Mouse (Mus musculus) heart, embryonic 15.5 days (tissue): ENCODE data around the gene Ifnz. TPM values are rescaled to one million over a fixed set of nuclear protein-coding genes. Genes with fewer than 3 reads are reported as not detected.
"Not testable (repeated sequence)": the region's sequence is repeated elsewhere in the genome, so short reads cannot be mapped to it uniquely, and the experiment has no call there.

Source experiments
- ATAC-seq: fragments of 200-750 bp; cut with Nextera tagmentation; replicated peaks from 2 replicates; pipeline ENCODE4 v1.8.0; 2017; ENCODE audit warnings: low read depth, moderate TSS enrichment; ENCODE audit not compliant: insufficient number of reproducible peaks, insufficient read depth, low FRiP score
- H3K27ac ChIP-seq: fragments of 300-500 bp; sonication (generic); 2 replicates; pipeline ENCODE4 v1.5.1; 2015; ENCODE audit warnings: mild to moderate bottlenecking, inconsistent platforms
- H3K27me3 ChIP-seq: fragments of 300-500 bp; sonication (generic); 2 replicates; pipeline ENCODE4 v1.6.1; 2015; ENCODE audit warnings: inconsistent platforms
- H3K36me3 ChIP-seq: fragments of 300-500 bp; sonication (generic); 2 replicates; pipeline ENCODE4 v1.6.1; 2015; ENCODE audit warnings: mild to moderate bottlenecking, inconsistent platforms
- H3K4me1 ChIP-seq: fragments of 300-500 bp; sonication (generic); replicated peaks from 2 replicates; pipeline ENCODE4 v1.6.1; 2015; ENCODE audit warnings: inconsistent platforms
- H3K4me2 ChIP-seq: fragments of 300-500 bp; sonication (generic); 2 replicates; pipeline ENCODE4 v1.6.1; 2015; ENCODE audit warnings: inconsistent platforms, mild to moderate bottlenecking, moderate library complexity
- H3K4me3 ChIP-seq: fragments of 300-500 bp; sonication (generic); 2 replicates; pipeline ENCODE4 v1.5.1; 2015; ENCODE audit warnings: mild to moderate bottlenecking, inconsistent platforms
- H3K9ac ChIP-seq: fragments of 300-500 bp; sonication (generic); 2 replicates; pipeline ENCODE4 v1.6.1; 2015; ENCODE audit warnings: mild to moderate bottlenecking, inconsistent platforms
- H3K9me3 ChIP-seq: fragments of 300-500 bp; sonication (generic); replicated peaks from 2 replicates; pipeline ENCODE4 v1.6.1; 2016; ENCODE audit warnings: inconsistent platforms
- WGBS: fragments of 180-500 bp; shearing (Covaris S2); methylation state at CpG from one replicate; pipeline ENCODE4 v1.1.7; 2015; ENCODE audit warnings: mixed read lengths; 5-methylcytosine and 5-hydroxymethylcytosine counted together
- polyA plus RNA-seq: library from polyadenylated mRNA; unstranded; fragments of >200 nt; fragmentation: Nextera tagmentation; extraction: Ambion mirVana; gene quantifications from 2 replicates; pipeline ENCODE4 v1.2.1, GENCODE M21; 2015

Gene Ifnz
- polyA plus RNA-seq, 1 experiment from 2014 or later: not detected

GRCm38 (mm10) chr4:88827116-88827515, 45.2 kb downstream of the Ifnz start, which contains the start of gene Ifna6:
Gene Ifna6, plus strand, starts transcription at chr4:88827416.
- ATAC-seq, H3K27me3 ChIP-seq, H3K9ac ChIP-seq, H3K4me2 ChIP-seq, H3K4me1 ChIP-seq, H3K36me3 ChIP-seq, H3K4me3 ChIP-seq, H3K9me3 ChIP-seq, H3K27ac ChIP-seq: not testable (repeated sequence)

GRCm38 (mm10) chr4:88830523-88830922, 48.6 kb downstream of the Ifnz start:
- Histone ChIP-seq H3K27me3 (no peaks in the 10 kb centered on the region), H3K9ac (no peak overlapping the region), H3K4me3 (no peak overlapping the region), H3K27ac (no peak overlapping the region), H3K36me3 (no peaks in the 10 kb centered on the region), H3K9me3 (no peaks in the 10 kb centered on the region), H3K4me1 (no peaks in the 10 kb centered on the region), H3K4me2 (no peak overlapping the region)
- no peak for ATAC-seq
- WGBS: 14% methylated on average over 4 of the region's 4 CpGs

Other genes with a start within 250 kb of the Ifnz start
- not detected in 2 replicates for gene Ifna15, start 223.9 kb upstream of the Ifnz start, polyA plus RNA-seq
- not detected in 2 replicates for gene Ifna14, start 210.3 kb upstream of the Ifnz start, polyA plus RNA-seq
- not detected in 2 replicates for gene Ifna9, start 189.7 kb upstream of the Ifnz start, polyA plus RNA-seq
- gene Ifna12, start 178.8 kb upstream of the Ifnz start, polyA plus RNA-seq: not detected in 2 replicates
- gene C87499, start 147.7 kb upstream of the Ifnz start, polyA plus RNA-seq: not detected in 2 replicates
- gene Ifna13, start 137.7 kb upstream of the Ifnz start, polyA plus RNA-seq: not detected in 2 replicates
- not detected in 2 replicates for gene Ifna16, start 105.2 kb upstream of the Ifnz start, polyA plus RNA-seq
- gene Ifna2, start 98.2 kb upstream of the Ifnz start, polyA plus RNA-seq: not detected in 2 replicates
- not detected in 2 replicates for gene Ifnab, start 90.8 kb upstream of the Ifnz start, polyA plus RNA-seq
- gene Gm26566, start 60.3 kb upstream of the Ifnz start, polyA plus RNA-seq: 0.82 and 0.93 TPM in 2 replicates
- gene Klhl9, start 59.7 kb upstream of the Ifnz start, polyA plus RNA-seq: 77.5 and 78.4 TPM in 2 replicates
- not detected in 2 replicates for gene Gm13271, start 27.3 kb upstream of the Ifnz start, polyA plus RNA-seq
- 0.11 and 0.23 TPM in 2 replicates for gene Gm13283, start 22.0 kb upstream of the Ifnz start, polyA plus RNA-seq
- 0.48 TPM in 1 of 2 replicates, not detected in the other for gene Gm13290, start 8.3 kb upstream of the Ifnz start, polyA plus RNA-seq
- not detected in 2 replicates for gene Gm13289, start 5.2 kb upstream of the Ifnz start, polyA plus RNA-seq
- gene Gm13272, start 2.3 kb upstream of the Ifnz start, polyA plus RNA-seq: 0.28 TPM in 1 of 2 replicates, not detected in the other
- gene Gm13276, start 3.6 kb downstream of the Ifnz start, polyA plus RNA-seq: not detected in 2 replicates
- gene Gm13277, start 6.5 kb downstream of the Ifnz start, polyA plus RNA-seq: not detected in 2 replicates
- not detected in 2 replicates for gene Gm13278, start 9.4 kb downstream of the Ifnz start, polyA plus RNA-seq
- not detected in 2 replicates for gene Gm13275, start 12.4 kb downstream of the Ifnz start, polyA plus RNA-seq
- gene Gm13279, start 15.3 kb downstream of the Ifnz start, polyA plus RNA-seq: not detected in 2 replicates
- gene Gm13285, start 17.5 kb downstream of the Ifnz start, polyA plus RNA-seq: 0.79 and 0.82 TPM in 2 replicates
- not detected in 2 replicates for gene Gm13287, start 21.1 kb downstream of the Ifnz start, polyA plus RNA-seq
- 0.08 TPM in 1 of 2 replicates, not detected in the other for gene Gm13288, start 23.4 kb downstream of the Ifnz start, polyA plus RNA-seq
- not detected in 2 replicates for gene Ifna7, start 34.1 kb downstream of the Ifnz start, polyA plus RNA-seq
- gene Ifna11, start 37.8 kb downstream of the Ifnz start, polyA plus RNA-seq: not detected in 2 replicates
- not detected in 2 replicates for gene Ifna6, start 45.3 kb downstream of the Ifnz start, polyA plus RNA-seq
- gene Ifna5, start 53.4 kb downstream of the Ifnz start, polyA plus RNA-seq: not detected in 2 replicates
- gene Ifna4, start 59.7 kb downstream of the Ifnz start, polyA plus RNA-seq: not detected in 2 replicates
- not detected in 2 replicates for gene Ifna1, start 68.0 kb downstream of the Ifnz start, polyA plus RNA-seq
- not detected in 2 replicates for gene Ifne, start 98.1 kb downstream of the Ifnz start, polyA plus RNA-seq